Mouse (Mus musculus): Measurements from ENCODE around the gene Drap1. TPM values are rescaled to one million over a fixed set of nuclear protein-coding genes. Genes with fewer than 3 reads are reported as not detected.

Drap1 gene
- polyA plus RNA-seq, 1 experiment from 2014 or later: 246 TPM

DNA sequence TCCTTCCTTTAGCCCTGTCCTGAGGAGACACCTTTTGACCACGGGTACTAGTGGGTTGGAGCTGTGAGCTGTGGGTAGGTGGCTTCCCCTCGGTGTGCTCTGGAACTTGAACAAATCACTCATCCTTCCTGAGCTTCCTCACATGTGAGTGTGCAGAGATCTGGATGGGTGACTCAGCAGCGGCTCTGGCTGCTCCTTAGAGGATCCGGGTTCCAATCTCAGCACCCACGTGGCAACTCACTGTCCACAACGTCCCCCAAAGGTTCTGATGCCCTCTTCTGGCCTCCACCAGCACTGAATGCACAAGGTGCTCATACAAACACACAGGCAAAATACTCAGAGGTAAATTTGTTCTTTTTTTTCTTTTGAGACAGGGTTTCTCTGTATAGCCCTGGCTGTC is 27.0 kb upstream of the Drap1 start:
- DNase-seq (ENCODE audit: low spot score): no peak
- 0 out of 2 replicates have a peak, but pooled peaks have one; percentile 1 for TF ChIP-seq CTCF (IDR thresholded peaks at IDR 0.05; ENCODE audit: low read depth)
- ATAC-seq (replicated peaks; ENCODE audit: low FRiP score, low read depth): no peak
- WGBS: 82% methylated on average over 6 of the region's 6 CpGs
- Histone ChIP-seq H3K27ac (no peak overlapping the region), H3K4me3 (replicated peaks; ENCODE audit: low read depth, low read length) (no peak overlapping the region), H3K4me1 (replicated peaks; ENCODE audit: insufficient read depth, low read length) (peaks cover 22% of the 10 kb centered on the region), H3K27me3 (ENCODE audit: insufficient read depth, low read length) (peaks cover 8% of the 10 kb centered on the region; the same call in 1 of the 2 replicates), H3K9ac (ENCODE audit: low read depth, low read length) (no peak overlapping the region), H3K9me3 (replicated peaks; ENCODE audit: low read length) (no peaks in the 10 kb centered on the region), H3K4me2 (ENCODE audit: low read length) (no peak overlapping the region), H3K36me3 (ENCODE audit: insufficient read depth, low read length) (peaks cover 7% of the 10 kb centered on the region; the same call in 1 of the 2 replicates)

GRCm38 (mm10) chr19:5449673-5450072 is 24.9 kb upstream of the Drap1 start:
- Histone ChIP-seq H3K4me3 (replicated peaks; ENCODE audit: low read depth, low read length) (no peak overlapping the region), H3K4me1 (replicated peaks; ENCODE audit: insufficient read depth, low read length) (peaks cover 16% of the 10 kb centered on the region), H3K27ac (no peak overlapping the region), H3K4me2 (ENCODE audit: low read length) (no peak overlapping the region), H3K36me3 (ENCODE audit: insufficient read depth, low read length) (peaks cover 6% of the 10 kb centered on the region; the same call in 1 of the 2 replicates), H3K9ac (ENCODE audit: low read depth, low read length) (no peak overlapping the region), H3K27me3 (ENCODE audit: insufficient read depth, low read length) (peaks cover 8% of the 10 kb centered on the region; the same call in 1 of the 2 replicates), H3K9me3 (replicated peaks; ENCODE audit: low read length) (no peaks in the 10 kb centered on the region)
- ATAC-seq (replicated peaks; ENCODE audit: low FRiP score, low read depth) (no peak), DNase-seq (ENCODE audit: low spot score) (no peak)
- no peak for TF ChIP-seq CTCF (IDR thresholded peaks at IDR 0.05; ENCODE audit: low read depth)
- 91% methylated on average over 3 of the region's 3 CpGs for WGBS

DNA sequence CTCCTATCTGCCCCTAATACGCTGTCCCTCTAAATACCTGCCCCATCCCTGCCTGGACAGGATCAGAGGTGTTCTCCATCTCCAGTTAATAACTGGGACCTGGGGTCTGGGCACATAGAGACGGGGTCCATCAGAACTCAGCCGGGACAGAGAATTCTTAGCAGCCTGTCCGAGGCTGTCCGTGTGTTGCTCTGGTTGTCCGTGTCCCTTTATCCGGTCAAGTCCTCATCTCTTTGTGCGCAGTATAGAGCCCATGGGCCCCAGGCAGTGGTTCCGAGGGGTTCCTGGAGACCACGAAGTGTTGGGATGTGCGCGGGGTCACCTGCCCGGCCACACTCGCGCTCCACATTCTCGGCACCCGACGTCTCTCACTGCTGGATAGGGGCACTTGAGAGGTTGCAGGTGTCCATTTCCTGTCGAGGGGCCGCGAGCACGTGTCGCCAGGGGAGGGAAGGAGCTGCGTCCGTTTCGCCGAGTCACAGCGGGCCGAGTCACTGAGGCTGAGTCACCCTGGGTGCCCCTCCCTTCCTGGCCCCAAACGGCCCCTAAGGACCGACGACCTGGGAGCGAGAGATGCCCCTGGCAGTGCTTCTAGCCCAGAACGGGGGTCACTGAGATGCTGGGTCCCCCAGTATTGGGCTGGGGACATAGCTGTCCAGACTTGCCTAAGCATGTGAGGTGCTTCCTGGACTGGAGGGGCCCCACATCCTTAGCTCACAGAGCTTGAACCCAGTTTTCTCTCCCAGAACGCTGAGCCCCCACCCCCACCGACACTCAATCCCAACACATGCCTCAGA is 23.8 kb upstream of the Drap1 start:
- peak overlapping the region; percentile 96 for H3K4me2 ChIP-seq (ENCODE audit: low read length)
- peaks cover 16% of the 10 kb centered on the region for H3K4me1 ChIP-seq (replicated peaks; ENCODE audit: insufficient read depth, low read length)
- no peaks in the 10 kb centered on the region for H3K9me3 ChIP-seq (replicated peaks; ENCODE audit: low read length)
- DNase-seq (ENCODE audit: low spot score) (no peak), ATAC-seq (replicated peaks; ENCODE audit: low FRiP score, low read depth) (no peak)
- peaks cover 8% of the 10 kb centered on the region; the same call in 1 of the 2 replicates for H3K27me3 ChIP-seq (ENCODE audit: insufficient read depth, low read length)
- peak overlapping the region; percentile 58 for H3K4me3 ChIP-seq (replicated peaks; ENCODE audit: low read depth, low read length)
- WGBS: 5% methylated on average over 36 of the region's 36 CpGs
- no peak overlapping the region for H3K9ac ChIP-seq (ENCODE audit: low read depth, low read length)
- no peak for TF ChIP-seq CTCF (IDR thresholded peaks at IDR 0.05; ENCODE audit: low read depth)
- no peaks in the 10 kb centered on the region for H3K36me3 ChIP-seq (ENCODE audit: insufficient read depth, low read length)
- no peak overlapping the region for H3K27ac ChIP-seq

GRCm38 (mm10) chr19:5447515-5448353 is 23.0 kb upstream of the Drap1 start, which contains the start of gene Fosl1:
TSS of gene Fosl1 (plus strand) at chr19:5447547.
- Histone ChIP-seq H3K36me3 (ENCODE audit: insufficient read depth, low read length) (no peaks in the 10 kb centered on the region), H3K4me3 (replicated peaks; ENCODE audit: low read depth, low read length) (peak within 1 kb of the TSS; percentile 58), H3K27ac (no peak within 1 kb of the TSS), H3K27me3 (ENCODE audit: insufficient read depth, low read length) (peaks cover 8% of the 10 kb centered on the region; the same call in 1 of the 2 replicates), H3K9ac (ENCODE audit: low read depth, low read length) (peak within 1 kb of the TSS; percentile 36), H3K4me1 (replicated peaks; ENCODE audit: insufficient read depth, low read length) (peaks cover 16% of the 10 kb centered on the region), H3K4me2 (ENCODE audit: low read length) (peak within 1 kb of the TSS; percentile 96), H3K9me3 (replicated peaks; ENCODE audit: low read length) (no peaks in the 10 kb centered on the region)
- DNase-seq (ENCODE audit: low spot score) (peak; percentile 65), ATAC-seq (replicated peaks; ENCODE audit: low FRiP score, low read depth) (peak; percentile 41)
- under 1% methylated on average over 70 of the region's 70 CpGs for WGBS
- TF ChIP-seq CTCF (IDR thresholded peaks at IDR 0.05; ENCODE audit: low read depth): no peak

DNA sequence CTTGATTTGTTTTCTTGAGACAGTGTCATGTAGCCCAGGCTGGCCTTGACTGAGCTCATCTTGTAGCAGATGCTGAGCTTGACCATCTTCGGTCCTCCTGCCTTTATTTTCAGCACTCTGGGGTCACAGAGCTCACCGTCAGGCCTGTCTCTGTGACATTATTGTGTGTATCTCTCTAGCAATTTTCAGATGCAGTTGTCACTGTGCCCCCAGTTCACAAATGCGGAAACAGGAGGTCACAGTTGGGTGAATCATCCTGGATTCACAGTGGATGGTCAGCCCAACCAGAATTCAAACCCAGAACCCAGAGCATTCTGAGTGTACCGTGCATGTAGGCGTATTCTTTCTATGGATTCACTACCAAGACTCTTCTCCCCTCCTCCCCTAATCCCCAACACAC is 21.0 kb upstream of the Drap1 start:
- H3K27me3 ChIP-seq (ENCODE audit: insufficient read depth, low read length): peaks cover 8% of the 10 kb centered on the region; the same call in 1 of the 2 replicates
- no peak for DNase-seq (ENCODE audit: low spot score)
- no peak for ATAC-seq (replicated peaks; ENCODE audit: low FRiP score, low read depth)
- no peak overlapping the region for H3K9ac ChIP-seq (ENCODE audit: low read depth, low read length)
- TF ChIP-seq CTCF (IDR thresholded peaks at IDR 0.05; ENCODE audit: low read depth): no peak
- no peak overlapping the region for H3K4me2 ChIP-seq (ENCODE audit: low read length)
- H3K36me3 ChIP-seq (ENCODE audit: insufficient read depth, low read length): no peaks in the 10 kb centered on the region
- H3K4me1 ChIP-seq (replicated peaks; ENCODE audit: insufficient read depth, low read length): peaks cover 16% of the 10 kb centered on the region
- H3K27ac ChIP-seq: no peak overlapping the region
- 85% methylated on average over 5 of the region's 5 CpGs for WGBS
- no peaks in the 10 kb centered on the region for H3K9me3 ChIP-seq (replicated peaks; ENCODE audit: low read length)
- H3K4me3 ChIP-seq (replicated peaks; ENCODE audit: low read depth, low read length): no peak overlapping the region

DNA sequence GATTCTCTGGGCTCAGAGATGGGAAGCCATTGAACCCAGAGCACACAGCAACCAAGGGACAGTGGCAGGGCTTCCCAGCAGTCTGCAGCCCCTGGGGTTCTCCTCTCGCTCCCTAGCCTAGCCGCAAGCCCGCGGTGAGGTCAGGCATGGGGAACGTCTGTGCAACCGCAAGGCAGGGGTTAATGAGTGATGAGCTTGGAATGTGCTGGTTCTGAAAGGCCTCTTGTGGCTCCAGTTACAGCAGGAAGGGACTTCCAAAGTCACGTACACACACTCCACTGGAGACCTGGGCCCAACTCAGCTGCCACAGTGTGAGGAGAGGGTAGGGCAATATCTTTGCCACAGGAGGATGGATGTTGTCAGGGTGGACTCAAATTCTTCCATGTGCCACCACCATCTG is 20.2 kb upstream of the Drap1 start:
- ATAC-seq (replicated peaks; ENCODE audit: low FRiP score, low read depth): peak; percentile 19; the same call in 1 of the 2 replicates
- Histone ChIP-seq H3K9me3 (replicated peaks; ENCODE audit: low read length) (no peaks in the 10 kb centered on the region), H3K4me3 (replicated peaks; ENCODE audit: low read depth, low read length) (no peak overlapping the region), H3K27me3 (ENCODE audit: insufficient read depth, low read length) (peaks cover 8% of the 10 kb centered on the region; the same call in 1 of the 2 replicates), H3K9ac (ENCODE audit: low read depth, low read length) (0 out of 2 replicates have a peak overlapping the region, but pooled peaks have one; percentile 4), H3K4me1 (replicated peaks; ENCODE audit: insufficient read depth, low read length) (peaks cover 16% of the 10 kb centered on the region), H3K27ac (no peak overlapping the region), H3K4me2 (ENCODE audit: low read length) (no peak overlapping the region), H3K36me3 (ENCODE audit: insufficient read depth, low read length) (no peaks in the 10 kb centered on the region)
- TF ChIP-seq CTCF (IDR thresholded peaks at IDR 0.05; ENCODE audit: low read depth): no peak
- WGBS: 7% methylated on average over 7 of the region's 7 CpGs
- DNase-seq (ENCODE audit: low spot score): no peak

Measured in kidney, postnatal 0 days (tissue).